Mouse (Mus musculus) brain, adult 2 months (tissue): ENCODE results near the gene Tnip1.
A peak's percentile ranks its signal among the peaks of the same experiment; 100 is the strongest.

ENCODE experiments used
- DNase-seq: peaks from one replicate; pipeline ENCODE4 v3.0.0; 2011; ENCODE audit warnings: low read depth, low spot score

Gene Tnip1

DNA sequence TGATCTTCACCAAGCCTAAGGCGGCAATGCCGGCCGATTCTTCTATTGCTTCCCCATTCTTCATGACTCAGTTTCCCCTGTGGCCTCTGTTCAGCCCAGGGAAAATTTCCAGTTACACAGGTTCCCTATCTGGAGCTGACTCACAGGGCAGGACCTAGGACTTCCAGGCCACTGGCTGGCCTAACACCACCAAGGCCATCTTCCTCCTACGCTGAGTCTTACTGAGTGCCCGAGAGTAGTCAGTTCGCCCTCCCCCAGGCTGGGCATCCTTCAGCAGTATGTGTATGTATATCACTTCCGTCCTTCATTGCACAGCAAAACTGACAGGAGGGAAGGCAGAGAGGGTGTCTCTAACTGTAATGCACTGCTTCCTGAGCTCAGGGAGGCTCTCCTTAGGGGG, 28.5 kb downstream of the Tnip1 start:
- DNase-seq, result no peak

DNA sequence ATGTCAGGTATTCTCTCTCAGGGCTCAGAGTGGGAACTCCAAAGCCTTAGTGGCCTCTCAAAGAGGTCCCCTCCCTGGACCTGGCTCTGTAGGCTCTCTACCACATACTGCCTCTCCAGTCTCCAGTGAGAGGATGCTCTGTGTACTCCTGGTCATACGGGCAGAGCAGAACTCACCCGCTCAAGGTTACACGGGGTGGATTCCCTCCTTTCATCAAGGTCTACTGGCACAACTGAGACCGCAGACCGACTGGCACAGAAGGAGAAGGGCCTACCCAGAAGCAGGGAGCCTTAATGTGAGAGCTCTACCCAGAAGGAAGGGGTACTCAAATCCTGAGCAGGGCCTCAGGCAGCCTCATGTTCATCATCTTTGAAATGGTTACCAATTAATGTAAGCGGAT, 30.2 kb downstream of the Tnip1 start:
- DNase-seq, result no peak

DNA sequence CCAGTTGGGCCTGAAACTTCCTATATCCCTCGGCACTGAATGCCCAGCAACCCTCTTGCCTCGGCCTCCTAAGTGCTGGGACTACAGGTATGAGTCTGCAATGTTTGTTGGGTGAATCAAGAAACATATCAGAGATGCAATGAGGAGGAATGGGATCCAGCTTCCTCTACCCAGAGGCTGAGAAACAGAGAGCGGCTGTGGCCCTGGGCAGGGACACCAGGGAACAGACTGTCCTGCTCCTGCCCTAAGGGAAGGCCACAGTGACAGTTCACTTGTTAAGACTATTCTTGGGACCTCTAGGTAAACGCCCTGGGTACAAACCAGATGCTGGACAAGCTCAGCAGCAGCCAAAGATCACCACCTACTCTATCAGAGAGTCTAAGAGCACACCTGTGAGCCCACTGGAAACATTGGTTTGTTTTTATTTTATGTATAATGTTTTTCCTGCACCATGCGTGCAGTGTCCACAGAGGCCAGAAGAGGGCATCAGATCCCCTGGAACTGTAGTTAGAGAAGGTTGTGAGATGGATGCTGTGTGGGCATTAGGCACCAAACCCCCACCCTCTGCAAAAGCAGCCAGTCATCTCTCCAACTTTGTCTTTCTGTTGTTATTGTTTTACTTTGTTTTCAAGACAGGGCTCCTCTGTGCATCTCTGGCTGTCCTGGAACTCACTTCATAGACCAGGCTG, 31.2 kb downstream of the Tnip1 start:
- no peak for DNase-seq

DNA sequence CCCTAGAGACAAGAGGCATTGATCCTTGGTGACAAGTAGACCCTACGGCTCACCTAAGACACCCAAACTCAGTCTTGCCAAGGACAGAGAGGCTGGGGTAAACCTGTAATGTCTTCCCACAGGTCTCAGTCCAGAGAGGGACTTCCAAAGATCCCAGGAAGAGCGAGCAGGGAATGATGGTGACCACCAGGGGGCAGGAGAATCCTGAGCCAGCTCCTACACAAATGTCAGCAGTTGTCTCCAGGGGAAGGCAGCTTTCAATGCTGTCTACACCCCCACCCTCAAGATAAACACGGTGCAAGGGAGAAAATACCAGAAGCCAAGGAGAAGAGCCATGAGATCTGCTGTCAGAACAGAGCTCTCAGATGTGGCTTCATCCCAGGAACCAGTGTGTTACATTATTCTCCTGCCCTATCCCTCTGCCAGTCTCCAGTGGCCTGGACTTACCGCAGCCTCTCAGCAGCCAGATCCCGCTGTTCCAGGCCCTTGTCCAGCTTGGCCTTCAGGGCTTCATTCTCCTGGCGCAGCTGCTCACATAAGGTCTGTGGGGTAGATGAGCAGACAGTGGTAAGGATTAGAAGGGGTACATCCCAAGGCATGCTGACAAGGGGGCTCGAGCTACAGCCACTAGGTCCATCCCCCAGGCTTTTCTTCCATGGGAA, 32.3 kb downstream of the Tnip1 start:
- DNase-seq, result peak; percentile 88

DNA sequence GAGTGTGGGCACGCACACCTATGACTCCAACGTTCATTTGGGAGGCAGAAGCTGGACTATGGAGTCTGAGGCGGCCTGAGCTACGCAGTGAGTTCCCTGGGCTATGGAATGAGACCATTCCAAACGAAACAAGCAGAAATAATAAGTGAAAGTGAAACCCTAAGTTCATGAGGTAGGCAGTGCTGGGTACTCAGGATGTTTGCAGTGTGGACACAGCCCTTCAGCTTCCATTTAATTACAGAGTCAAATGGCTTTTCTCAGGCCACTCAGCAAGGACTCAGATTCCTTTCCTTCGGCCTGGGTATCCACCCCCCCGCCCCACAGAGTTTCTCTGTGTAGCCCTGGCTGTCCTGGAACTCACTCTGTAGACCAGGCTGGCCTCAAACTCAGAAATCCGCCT, 33.0 kb downstream of the Tnip1 start:
- DNase-seq, result no peak

DNA sequence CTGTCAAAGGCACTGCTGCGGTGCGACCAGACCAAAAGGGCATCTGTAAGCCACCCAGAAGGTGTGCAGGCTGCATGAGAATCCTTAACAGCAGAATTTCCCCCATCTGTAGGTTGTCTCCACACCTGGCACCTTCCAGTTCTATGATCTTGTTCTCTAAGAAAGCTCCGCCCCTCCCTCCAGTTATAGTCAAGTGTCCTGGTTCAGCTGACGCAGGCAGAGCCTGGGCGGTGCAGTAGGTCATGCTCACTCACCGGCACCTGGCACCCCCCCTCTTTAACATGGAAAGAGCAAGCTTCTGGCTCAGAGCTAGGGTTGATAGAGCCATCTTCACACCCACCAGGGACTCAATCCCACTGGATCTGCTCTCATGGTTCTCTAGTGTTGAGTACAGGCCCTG, 33.4 kb downstream of the Tnip1 start:
- DNase-seq, result no peak

DNA sequence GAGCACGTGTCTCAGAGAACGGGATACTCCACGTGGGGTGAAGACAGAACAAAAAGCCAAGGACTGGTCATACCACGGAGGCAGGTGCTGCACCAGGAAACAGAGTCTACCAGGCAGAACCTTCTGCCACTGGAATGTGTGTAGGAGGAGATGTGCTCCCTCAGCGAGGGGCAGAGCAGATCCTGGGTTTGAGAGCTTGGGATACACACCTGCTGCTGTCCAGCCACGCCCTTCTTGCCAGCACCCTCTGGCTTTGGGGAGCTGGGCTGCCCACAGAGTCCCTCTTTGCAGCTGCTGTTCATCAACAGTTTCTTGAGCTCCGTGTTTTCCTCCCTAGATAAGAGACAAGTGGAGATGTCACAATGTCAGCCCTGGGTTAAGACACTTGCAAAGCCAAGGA, 33.8 kb downstream of the Tnip1 start:
- DNase-seq, result no peak

DNA sequence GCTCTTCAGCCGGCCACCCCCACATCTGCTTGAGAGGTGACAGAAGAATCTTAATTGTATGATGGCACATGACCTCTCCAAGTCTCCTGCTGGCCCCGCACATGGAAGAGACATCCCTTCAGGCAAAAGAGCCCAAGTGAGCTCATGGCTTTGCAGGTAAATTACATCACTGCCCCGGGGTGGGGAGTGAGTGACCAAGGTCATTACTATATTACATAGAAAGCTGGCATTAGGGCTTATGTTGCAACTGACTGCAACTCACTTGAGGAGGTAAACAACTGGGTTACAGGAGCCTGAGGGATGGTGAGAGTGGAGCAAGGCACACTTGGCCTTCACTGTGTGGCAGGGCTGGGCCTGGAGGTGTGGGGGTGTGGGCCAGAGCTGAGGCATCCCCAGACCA, 34.5 kb downstream of the Tnip1 start:
- DNase-seq, result no peak

DNA sequence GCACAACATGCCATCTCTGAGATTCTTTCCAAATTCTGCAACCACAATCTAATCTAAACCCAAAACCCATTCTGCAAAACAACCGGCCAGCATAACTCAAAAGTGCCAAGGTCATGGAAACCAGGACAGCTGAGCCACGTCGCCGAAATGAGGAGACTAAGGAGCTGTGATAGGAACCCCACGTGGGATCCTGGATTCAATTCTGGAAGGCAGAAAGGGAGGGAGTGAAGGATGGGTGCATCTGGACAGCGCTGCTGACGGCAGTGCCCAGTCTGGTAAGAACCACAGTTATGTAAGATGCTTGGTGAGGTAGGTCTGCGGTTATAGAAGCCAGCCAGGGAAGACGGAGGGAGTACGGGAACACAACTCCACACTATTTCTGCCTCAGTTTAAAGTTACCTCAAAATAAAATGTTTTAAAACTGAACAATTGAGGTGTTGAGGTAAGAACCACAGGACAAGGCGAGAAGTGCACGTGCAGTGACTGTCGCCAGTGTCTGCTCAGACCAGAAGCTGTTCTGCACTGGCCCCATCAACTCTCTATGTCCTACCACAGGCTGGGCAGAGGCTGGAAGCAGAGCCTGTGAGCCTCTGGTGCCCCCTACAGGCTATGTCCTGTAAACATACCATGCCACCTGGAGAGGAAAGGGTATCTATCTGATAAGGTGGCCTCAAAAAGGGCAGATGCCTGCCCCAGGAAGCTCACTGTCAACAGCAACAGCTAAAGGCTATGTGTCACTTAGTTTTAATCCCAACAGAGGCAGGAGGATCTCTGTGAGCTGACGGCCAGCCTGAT, 35.2 kb downstream of the Tnip1 start:
- DNase-seq, result peak; percentile 76

DNA sequence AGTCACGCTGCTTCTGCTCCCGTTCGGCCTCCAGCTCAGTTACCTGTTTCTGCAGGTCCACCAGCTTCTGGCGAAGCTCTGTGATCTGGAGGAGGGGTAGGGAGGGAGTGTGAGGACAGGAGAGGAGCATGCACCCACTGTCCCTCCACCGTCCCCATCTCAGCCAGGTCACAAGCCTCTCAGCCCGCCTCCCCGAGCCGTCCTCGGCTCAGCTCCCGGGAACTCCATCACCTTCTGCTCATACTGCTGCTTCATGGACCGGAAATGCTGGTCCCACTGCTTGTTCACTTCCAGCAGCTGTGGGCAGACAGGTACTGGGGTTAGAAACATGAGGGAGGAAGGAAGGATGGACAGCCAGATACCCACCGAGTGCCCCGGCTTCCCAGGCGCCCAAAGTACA, 38.6 kb downstream of the Tnip1 start:
- DNase-seq, result no peak

DNA sequence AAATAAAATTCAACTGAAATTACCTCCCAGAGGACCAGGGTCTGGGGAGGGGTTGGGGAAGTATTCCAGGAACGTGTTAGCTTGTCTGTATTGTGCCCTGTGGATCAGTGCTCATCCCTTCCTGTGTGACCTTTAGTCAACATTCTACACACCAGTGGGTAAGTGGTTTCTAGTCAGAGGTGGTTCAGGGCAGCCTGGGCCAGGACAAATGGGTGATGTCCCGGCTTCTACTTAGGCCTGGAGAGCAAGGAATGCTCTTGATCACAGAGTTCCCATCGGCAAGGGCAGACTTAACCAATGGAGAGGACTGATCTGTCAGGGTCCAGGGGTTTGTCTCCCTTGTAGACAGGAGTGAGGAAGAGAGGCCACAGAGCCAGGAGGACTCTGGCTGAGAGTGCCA, 40.2 kb downstream of the Tnip1 start:
- DNase-seq, result no peak

DNA sequence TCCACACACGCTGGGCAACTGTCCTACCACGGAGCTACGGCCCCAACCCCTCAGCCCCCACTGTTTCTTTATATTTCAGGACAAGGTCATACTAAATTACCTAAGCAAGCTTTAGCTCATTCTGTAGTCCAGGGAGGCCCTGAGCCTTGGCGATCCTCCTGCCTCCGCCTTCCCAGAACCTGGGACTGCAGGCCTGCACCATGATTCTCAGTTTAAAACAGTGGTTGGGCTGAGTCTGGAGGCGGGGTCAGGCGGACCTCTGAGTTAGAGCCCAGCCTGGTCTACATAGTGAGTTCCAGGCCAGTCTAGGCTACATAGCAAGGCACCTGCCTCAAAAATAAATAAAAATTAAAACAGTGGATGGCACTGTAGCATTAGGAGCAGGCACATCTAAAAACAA, 40.9 kb downstream of the Tnip1 start:
- DNase-seq, result no peak

DNA sequence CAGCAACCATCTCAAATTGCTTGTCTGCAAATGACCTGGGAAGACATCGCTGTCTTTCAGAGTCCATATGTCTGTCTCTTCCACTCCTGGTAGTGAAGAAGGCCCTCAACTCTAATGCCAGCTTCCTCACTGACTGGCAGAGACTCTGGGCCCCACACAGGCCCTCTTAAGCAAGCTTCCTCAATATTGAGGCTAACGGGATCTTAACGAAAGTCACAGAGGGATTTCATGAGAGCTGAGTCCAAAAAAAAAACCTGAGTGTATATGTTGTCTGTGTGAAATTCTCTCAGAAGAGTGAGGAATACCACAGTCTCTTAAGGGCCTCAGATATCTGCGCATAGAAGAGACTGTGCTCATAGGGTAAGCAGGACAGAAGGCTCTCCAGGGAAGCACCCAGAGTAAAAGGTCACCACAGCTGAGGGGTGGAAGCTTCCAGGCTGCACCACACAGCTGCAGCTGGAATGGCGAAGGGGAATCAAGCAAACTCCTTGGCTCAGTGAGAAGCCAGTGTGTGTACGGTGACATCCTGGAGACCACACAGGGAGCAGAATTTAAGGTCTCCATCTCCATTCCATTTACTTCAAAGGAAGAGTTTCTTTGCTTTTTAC, 41.6 kb downstream of the Tnip1 start:
- no peak for DNase-seq

DNA sequence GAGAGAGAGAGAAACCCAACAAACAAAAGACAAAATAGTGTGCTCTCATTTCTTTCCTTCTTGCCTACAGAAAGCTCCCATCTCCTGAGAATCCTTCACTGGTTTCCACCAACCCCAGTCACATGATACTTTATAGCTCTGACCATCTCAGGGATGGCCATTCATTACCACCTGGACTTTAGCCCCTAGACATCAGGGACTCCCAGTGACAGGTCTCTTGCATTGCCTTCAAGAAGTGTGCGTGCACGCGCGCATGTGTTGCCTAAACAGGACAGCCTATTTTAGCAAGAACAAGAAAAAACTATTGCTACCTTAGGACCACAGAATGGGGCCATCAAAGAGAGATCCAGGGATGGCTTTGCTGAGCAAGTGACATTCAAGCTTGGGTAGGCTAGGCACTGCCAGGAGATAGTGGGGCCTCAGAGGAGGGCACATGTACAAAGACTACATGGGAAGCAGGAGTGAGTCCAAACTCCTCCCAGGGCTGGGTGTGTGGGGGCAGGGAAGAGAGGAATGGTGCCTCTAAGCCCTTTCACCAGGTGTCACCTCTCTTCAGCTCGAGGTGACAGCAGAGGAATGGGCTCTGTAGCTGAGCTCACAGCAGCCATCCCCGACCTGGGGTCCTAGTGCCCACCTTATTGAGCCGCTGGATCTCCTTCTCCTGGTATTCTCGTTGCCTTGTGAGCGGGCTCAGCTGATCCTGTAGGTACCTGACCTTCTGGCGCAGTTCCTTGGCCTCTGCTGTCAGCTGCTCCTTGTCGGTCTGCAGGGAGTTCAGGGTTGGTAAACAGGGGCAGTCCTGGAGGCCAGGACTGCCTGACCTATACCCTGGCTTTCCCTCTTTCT, 42.4 kb downstream of the Tnip1 start:
- DNase-seq, result no peak

DNA sequence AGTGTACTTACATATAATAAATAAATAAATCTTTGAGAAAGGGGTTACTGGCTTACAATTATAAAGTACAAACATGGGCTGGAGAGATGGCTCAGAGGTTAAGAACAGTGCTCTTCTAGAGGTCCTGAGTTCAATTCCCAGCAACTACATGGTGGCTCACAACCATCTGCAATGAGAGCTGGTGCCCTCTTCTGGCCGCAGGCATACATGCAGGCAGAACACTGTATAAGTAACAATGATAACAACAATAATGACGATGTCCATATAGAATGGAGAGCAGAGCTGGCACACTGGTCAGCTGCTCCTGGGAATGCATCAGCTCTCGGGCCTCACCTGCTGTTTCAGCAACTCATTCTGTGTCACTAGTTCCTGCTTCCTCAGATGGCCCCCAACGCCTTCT, 44.4 kb downstream of the Tnip1 start:
- no peak for DNase-seq

DNA sequence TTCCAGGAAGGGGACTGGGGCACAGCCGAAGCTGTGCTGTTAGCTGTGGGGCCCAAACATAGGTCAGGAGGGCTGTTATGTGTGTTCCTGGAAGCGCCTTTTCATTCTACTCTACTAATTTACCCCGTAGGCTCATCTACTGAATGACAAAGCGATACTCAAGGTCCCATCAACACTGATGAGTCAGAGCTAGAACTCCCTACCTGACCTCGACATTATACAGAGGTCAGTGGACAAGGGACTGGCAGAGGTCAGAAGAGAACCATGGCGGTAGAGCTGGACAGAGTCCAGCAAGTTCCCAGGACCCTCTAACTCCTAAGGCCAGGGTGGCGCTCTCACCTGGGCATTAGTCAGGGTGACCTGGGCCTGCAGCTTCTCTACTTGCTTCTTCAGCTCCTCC, 45.3 kb downstream of the Tnip1 start:
- no peak for DNase-seq

DNA sequence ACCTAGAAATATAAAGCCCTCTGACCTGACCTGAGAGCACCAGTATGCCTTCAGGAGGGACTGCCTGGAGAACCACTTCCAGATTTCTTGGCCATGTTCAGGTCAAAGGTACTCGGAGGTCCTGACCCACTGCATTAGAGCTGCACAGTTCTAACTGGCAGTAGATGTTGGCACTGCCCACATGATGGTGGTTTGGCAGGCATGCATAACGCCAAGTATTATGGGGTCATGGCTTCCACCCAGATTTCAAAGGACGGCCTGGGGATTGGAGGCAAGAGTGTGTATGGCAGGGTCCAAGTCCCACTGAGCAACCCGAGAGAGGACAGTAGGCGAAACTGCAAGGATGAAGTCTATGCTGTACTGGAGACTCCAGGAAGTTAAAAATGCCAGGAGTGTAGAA, 48.9 kb downstream of the Tnip1 start:
- DNase-seq, result no peak

DNA sequence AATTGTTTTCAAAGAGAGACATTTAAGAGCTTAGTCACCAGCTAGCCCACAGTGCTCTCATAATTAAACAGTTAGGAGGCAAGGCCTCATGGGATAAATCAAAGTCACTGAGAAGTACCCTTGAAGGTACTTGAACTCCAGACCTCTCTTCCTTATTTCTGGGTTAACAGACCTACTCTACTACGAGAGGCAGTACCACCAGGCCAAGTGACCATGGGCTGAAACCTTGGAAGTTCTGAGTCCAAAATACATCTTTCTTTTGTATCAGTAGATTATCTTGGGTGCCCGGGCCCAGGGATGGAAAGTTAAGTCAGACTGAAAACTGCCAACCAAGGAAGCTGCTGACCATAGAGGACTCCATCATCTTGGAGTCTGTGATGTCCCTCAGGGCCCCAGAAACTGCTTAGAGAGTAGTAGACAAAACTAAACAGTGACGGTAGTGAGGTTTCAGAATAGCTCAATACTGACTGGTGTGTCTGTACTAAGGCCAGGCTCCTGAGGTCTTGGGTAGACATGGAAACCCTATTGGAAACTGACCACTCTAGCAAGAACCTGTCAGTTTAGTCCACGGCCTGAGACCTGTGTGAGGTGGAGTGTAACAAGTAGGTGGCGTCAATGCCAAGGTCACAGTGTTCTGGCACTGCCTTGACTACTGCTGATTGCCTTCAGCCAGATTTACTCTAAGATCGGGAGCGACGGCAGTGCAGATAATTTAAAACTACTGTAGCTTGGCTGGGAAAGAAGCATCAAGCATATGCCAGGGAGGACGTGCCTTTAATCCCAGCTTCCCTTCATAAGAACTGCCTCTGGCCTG, 50.0 kb downstream of the Tnip1 start:
- no peak for DNase-seq

DNA sequence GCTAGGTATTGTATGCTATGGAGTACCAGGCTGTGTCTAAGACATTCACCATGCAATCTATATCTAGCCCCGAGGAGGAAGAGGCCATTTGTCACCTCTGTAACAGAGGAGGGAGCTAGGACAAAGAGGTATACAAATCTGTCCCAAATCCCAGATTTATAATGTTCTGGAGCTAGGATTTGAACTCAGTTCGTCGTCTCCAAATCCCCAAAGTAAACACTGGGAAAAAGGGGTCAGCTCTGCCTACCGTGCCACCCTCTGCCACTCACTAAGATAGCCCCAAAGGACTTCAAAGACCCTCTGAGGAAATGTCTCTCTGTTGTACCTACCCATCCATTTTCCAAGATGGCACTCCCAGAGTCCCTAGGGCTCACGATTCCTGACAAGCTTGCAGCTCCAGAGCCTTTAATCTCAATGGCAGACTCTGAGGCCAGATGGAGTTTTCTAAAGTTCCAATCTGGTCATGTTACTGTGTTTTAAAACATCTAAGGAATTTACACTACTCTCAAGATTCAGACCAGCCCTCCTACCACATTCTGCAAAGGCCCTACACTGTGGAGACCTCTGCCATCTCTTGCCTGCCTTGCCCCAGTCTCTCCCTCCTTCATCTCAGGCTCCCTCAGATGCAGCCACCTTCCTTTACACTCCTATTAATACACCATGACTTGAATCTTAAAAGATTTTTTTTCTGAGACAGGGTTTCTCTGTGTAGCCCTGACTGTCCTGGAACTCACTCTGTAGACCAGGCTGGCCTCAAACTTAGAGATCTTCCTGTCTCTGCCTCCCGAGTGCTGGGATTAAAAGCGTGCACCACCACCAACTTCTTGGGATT, 50.8 kb downstream of the Tnip1 start:
- DNase-seq, result no peak

DNA sequence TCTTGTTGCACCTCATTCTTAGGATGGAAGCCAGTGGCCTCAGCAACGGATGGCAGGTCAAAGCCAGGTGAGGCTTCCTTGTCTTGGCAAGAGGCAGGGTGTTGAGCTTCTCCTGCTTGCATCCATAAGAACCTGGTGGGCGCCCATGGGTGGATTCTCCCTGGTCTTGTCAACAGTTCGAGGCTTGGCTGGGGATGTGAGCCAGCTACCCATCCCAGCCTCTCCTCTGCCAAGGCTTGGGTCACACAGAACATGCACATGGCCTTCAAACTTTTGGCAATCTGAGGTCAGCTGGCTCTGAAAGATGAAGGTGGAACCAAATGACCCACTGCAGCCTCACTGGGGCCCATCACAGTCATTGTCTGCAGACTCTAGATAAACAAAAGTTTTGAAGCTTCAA, 51.5 kb downstream of the Tnip1 start:
- DNase-seq, result no peak
